Mouse (Mus musculus) heart, embryonic 16.5 days (tissue): ENCODE results near the gene Srpk2. TPM values are rescaled to one million over a fixed set of nuclear protein-coding genes. Genes with fewer than 3 reads are reported as not detected.

Experiments used
- ATAC-seq: fragments of 200-750 bp; cut with Nextera tagmentation; replicated peaks from 2 replicates; pipeline ENCODE4 v1.8.0; 2017; ENCODE audit warnings: moderate number of reproducible peaks; ENCODE audit not compliant: insufficient read depth, low FRiP score; ENCODE audit errors: extremely low read depth
- H3K27ac ChIP-seq: fragments of 300-500 bp; sonication (generic); 2 replicates; pipeline ENCODE4 v1.5.1; 2014; ENCODE audit warnings: mild to moderate bottlenecking, low read length, control low read depth, moderate library complexity
- H3K27me3 ChIP-seq: fragments of 300-500 bp; sonication (generic); 2 replicates; pipeline ENCODE4 v1.6.1; 2014; ENCODE audit warnings: low read length, mixed read lengths; ENCODE audit not compliant: control insufficient read depth, insufficient read depth
- H3K36me3 ChIP-seq: fragments of 300-500 bp; sonication (generic); 2 replicates; pipeline ENCODE4 v1.6.1; 2014; ENCODE audit not compliant: control insufficient read depth, insufficient read depth
- H3K4me1 ChIP-seq: fragments of 300-500 bp; sonication (generic); 2 replicates; pipeline ENCODE4 v1.6.1; 2014; ENCODE audit warnings: low read length, mixed read lengths; ENCODE audit not compliant: control insufficient read depth, insufficient read depth
- H3K4me2 ChIP-seq: fragments of 300-500 bp; sonication (generic); 2 replicates; pipeline ENCODE4 v1.6.1; 2014; ENCODE audit warnings: low read depth, mild to moderate bottlenecking, control low read depth, low read length
- H3K4me3 ChIP-seq: fragments of 300-500 bp; sonication (generic); 2 replicates; pipeline ENCODE4 v1.5.1; 2014; ENCODE audit warnings: mild to moderate bottlenecking, control low read depth, low read length
- H3K9ac ChIP-seq: fragments of 300-500 bp; sonication (generic); 2 replicates; pipeline ENCODE4 v1.6.1; 2014; ENCODE audit warnings: low read length, control low read depth
- H3K9me3 ChIP-seq: fragments of 300-500 bp; sonication (generic); replicated peaks from 2 replicates; pipeline ENCODE4 v1.6.1; 2016; ENCODE audit warnings: low read length; ENCODE audit not compliant: control insufficient read depth
- WGBS: fragments of 180-500 bp; shearing (Covaris S2); extraction: QIAGEN DNeasy Blood & Tissue Kit; methylation state at CpG from one replicate; pipeline ENCODE4 v1.1.7; 2014; 5-methylcytosine and 5-hydroxymethylcytosine counted together
- polyA plus RNA-seq: library from polyadenylated mRNA; unstranded; fragments of >200 nt; fragmentation: Nextera tagmentation; extraction: Ambion mirVana; gene quantifications from 2 replicates; pipeline ENCODE4 v1.2.1, GENCODE M21; 2015

Gene Srpk2
- polyA plus RNA-seq, 1 experiment from 2014 or later, result 40.1 TPM

DNA sequence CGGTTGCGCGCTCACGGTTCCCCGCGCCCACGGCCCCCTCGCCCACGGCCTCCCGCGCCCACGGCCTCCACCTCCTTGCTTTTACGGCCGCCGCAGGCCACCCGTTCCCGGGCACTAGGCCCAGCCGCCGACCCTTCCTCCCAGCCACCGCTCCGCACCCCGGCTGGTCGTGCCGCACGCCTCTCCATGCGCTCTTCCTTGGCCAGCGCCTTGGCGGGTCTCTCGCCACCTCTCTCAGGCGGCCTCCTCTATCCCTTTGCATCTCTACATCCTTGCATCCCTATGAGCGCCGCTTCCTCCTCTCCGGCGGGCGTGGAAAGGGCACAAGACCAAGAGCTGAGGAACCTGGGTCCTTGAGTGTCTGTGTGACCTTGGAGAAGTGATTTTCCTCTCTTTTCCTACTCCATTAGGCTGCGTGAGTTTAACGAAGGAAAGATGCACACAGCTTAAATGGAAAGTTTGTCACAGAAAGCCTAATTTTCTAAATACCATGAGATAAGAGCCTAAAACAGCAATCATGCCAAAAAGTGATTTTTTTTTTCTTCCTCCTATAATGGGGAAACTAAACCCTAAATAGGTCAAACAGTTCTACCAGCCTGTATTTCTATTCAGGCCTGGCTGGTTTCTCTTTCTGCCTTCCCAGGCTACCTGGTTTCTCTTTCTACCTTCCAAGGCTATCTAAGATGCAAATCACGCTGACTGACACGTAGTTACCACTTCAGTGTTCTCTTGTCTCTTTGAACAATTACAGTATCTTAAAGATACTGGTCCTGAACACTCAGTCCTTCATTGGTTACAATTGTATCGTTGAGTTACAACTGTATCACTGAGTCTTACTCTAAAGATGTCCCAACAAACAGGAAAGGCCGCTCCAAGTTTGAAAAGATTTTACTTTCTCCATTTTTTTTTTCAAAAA lies 8.0 kb downstream of the Srpk2 start:
- Histone ChIP-seq H3K9me3 (no peaks in the 10 kb centered on the region), H3K4me2 (peak overlapping the region; percentile 94), H3K4me3 (peak overlapping the region; percentile 97), H3K27me3 (no peaks in the 10 kb centered on the region), H3K9ac (peak overlapping the region; percentile 89), H3K27ac (peak overlapping the region; percentile 40), H3K4me1 (peaks cover 11% of the 10 kb centered on the region), H3K36me3 (no peaks in the 10 kb centered on the region)
- WGBS, result 9% methylated on average over 37 of the region's 41 CpGs
- peak; percentile 11; the same call in 1 of the 2 replicates for ATAC-seq

DNA sequence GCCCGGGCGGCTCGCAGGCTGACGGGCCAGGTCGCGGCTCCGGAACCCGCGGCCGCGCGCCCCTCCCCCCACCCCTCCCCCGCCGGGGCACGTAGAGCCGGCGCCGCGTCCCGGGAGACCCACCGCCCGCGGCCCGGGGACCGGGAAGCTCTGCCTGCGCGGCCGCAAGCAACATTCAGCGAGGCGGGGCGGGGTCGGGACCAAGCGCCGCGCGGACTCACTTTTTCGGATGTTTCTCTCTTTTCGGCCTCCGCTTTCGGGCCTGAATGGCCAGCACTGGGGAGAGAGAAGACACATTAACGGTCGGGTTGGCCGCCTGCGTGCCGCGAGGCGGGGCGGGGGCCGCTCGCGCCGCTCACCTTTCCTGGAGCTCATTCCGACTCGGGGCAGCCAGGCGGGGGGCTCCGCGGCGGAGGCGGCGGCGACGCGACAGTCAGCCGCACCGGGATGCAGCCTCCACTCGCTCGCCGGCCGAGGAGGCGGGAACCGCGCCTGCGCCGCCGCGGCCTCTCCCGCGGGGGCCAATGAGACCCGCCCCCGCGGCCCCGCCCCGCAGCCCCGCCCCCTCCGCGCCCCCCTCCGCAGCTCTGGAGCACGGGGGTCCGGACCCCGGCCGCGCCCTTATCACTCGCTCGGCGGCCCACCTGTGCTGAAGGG lies 8.8 kb downstream of the Srpk2 start:
- no peaks in the 10 kb centered on the region for H3K27me3 ChIP-seq
- no peaks in the 10 kb centered on the region for H3K36me3 ChIP-seq
- H3K4me1 ChIP-seq, result peaks cover 11% of the 10 kb centered on the region
- no peaks in the 10 kb centered on the region for H3K9me3 ChIP-seq
- peak overlapping the region; percentile 65 for H3K27ac ChIP-seq
- H3K4me3 ChIP-seq, result peak overlapping the region; percentile 97
- peak; percentile 88 for ATAC-seq
- peak overlapping the region; percentile 94 for H3K4me2 ChIP-seq
- under 1% methylated on average over 73 of the region's 95 CpGs for WGBS
- peak overlapping the region; percentile 89 for H3K9ac ChIP-seq

DNA sequence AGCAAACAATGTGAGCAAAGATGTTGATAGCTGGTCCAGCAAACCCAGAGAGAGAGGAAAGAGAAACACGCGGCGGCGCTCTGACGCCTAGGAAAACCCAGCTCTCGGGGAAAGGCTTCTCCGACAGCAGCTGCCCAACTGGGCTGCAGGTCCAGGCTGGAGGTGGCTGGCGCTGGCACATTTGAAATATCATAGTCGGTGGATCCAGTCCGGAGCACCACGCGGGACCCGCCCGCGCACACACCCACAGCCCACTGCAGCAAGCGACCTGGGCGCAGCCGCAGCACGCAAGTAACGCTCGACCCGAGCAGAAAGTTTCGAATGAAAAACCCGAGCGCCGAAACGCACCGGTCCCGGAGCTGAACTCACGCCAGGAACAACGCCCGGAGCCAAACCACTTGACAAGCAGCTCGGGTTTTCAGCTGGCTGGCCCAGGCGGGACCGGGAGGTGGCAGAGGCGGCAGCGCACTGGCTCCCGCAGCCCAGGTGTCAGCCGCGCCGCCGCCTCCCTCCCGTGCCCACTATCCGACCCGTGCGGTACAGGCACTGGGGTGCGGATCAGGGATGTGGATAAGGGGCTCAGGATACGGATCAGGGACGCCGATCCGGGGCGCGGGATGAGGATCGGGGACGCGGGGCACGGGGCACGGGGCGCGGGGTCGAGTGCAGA lies 9.5 kb downstream of the Srpk2 start:
- Histone ChIP-seq H3K27ac (peak overlapping the region; percentile 65), H3K4me3 (peak overlapping the region; percentile 97), H3K36me3 (no peaks in the 10 kb centered on the region), H3K4me2 (peak overlapping the region; percentile 94), H3K27me3 (no peaks in the 10 kb centered on the region), H3K4me1 (peaks cover 11% of the 10 kb centered on the region), H3K9me3 (no peaks in the 10 kb centered on the region), H3K9ac (peak overlapping the region; percentile 89)
- WGBS, result under 1% methylated on average over 57 of the region's 61 CpGs
- ATAC-seq, result peak; percentile 39

DNA sequence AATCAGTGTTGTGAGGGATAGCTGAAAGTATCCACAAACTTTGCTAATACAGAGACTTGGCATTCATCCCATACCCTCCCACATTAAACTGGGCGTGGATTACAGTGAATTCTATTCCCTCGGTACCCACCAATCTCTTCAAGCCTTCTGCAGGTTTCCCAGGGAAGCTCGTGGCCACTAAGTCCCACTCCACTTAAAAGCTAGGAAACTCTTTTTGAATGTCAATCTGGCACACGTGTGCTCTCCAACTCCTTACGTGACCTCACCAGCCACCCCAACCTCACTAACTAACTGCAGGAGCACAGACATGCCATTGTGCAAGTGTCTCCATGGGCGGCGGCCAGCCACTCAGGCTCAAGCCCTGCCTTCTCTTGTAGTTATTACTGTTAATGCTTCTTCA lies 12.3 kb downstream of the Srpk2 start:
- no peak overlapping the region for H3K9ac ChIP-seq
- peaks cover 11% of the 10 kb centered on the region for H3K4me1 ChIP-seq
- peak overlapping the region; percentile 43 for H3K4me2 ChIP-seq
- H3K27ac ChIP-seq, result peak overlapping the region; percentile 62
- H3K27me3 ChIP-seq, result no peaks in the 10 kb centered on the region
- WGBS, result 25% methylated on average over 7 of the region's 7 CpGs
- no peaks in the 10 kb centered on the region for H3K9me3 ChIP-seq
- ATAC-seq, result no peak
- H3K4me3 ChIP-seq, result peak overlapping the region; percentile 2; the same call in 1 of the 2 replicates
- no peaks in the 10 kb centered on the region for H3K36me3 ChIP-seq

DNA sequence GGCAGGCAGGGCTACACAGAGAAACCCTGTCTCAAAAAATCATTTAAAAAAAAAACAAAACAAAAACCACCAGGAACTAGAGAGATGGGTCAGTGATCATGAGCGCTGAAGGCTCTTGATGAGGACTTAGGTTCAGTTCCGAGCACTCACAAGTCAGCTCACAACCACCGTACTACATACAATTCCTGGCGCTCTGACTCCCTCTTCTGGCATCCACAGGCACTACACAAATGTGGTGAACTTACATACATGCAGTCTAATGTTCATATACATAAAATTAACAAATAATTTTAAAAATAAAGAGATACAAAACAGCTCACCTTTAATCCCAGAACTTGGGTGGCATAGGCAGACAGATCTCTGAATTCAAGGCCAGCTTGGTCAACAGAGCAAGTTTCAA lies 13.5 kb downstream of the Srpk2 start:
- Histone ChIP-seq H3K27ac (no peak overlapping the region), H3K4me1 (peaks cover 8% of the 10 kb centered on the region), H3K36me3 (no peaks in the 10 kb centered on the region), H3K9me3 (no peaks in the 10 kb centered on the region), H3K9ac (no peak overlapping the region), H3K4me2 (no peak overlapping the region), H3K4me3 (no peak overlapping the region), H3K27me3 (no peaks in the 10 kb centered on the region)
- no peak for ATAC-seq
- WGBS, result 91% methylated on average over 4 of the region's 4 CpGs

DNA sequence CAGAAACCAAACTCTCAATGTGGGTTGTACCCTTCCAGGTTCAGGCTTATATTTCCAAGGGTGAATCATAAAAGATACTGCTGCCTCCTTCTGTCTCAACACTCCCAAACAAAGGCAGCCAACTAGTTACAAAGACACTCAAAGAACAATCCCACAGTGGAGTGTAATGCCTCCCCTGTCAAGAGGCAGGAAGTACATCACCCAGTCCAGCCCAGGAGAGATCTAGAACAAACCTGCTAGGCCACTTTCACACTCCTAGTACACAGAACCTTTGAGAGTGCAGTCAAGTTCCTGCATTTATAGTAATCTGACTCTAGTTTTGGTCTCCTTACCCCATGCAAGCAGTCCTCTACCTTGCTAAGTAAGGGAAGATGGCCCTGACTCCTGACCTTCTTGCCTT lies 18.5 kb downstream of the Srpk2 start:
- no peaks in the 10 kb centered on the region for H3K27me3 ChIP-seq
- ATAC-seq, result no peak; the same call in 1 of the 2 replicates
- H3K36me3 ChIP-seq, result no peaks in the 10 kb centered on the region

DNA sequence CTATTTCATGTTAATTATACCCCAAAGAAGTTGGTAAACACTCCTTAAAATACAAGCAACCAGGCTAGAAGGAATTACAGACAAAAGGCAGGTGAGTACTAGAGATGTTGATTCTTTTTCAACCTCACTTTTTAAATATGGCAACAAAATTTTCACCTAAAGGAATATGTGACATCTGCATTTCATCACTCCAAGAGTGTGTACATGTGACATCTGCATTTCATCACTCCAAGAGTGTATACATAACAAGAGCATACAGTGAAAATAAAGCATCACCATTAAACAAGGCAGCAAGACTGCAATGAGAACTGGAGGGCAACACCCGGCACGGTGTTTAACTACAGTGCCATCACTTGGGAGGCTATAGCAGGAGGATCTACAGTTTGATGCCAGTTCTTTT lies 23.2 kb downstream of the Srpk2 start:
- no peak for ATAC-seq
- H3K9ac ChIP-seq, result no peak overlapping the region
- no peaks in the 10 kb centered on the region for H3K36me3 ChIP-seq
- H3K9me3 ChIP-seq, result no peaks in the 10 kb centered on the region
- 0 out of 2 replicates have a peak, but pooled peaks cover 2% of the 10 kb centered on the region for H3K4me1 ChIP-seq
- 62% methylated on average over 2 of the region's 2 CpGs for WGBS
- H3K4me2 ChIP-seq, result no peak overlapping the region
- no peak overlapping the region for H3K4me3 ChIP-seq
- no peaks in the 10 kb centered on the region for H3K27me3 ChIP-seq
- H3K27ac ChIP-seq, result no peak overlapping the region

More for the DNA sequence above, 18.5 kb downstream of the Srpk2 start:
- no peak overlapping the region for H3K27ac ChIP-seq
- H3K4me3 ChIP-seq, result no peak overlapping the region
- H3K9ac ChIP-seq, result no peak overlapping the region
- no peaks in the 10 kb centered on the region for H3K9me3 ChIP-seq
- H3K4me2 ChIP-seq, result no peak overlapping the region
- no peaks in the 10 kb centered on the region for H3K4me1 ChIP-seq

DNA sequence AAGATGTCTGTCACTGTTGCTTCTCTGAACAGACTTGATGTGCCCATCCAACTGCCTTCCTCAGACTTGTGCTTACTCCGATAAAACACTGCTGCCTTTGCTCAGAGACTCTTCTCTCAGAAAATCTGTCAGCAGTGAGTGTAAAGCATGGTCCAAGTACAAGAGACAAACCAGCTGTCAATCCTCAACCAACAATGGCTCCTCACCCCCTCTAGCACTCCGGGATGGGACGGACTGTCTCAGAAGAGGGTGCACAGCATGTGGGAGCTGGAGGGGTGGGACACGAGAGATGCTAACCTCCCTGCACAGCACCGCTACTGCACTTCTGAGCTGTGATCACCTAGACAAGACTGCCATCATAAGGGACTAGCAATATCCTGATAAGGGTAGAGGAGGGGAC lies 26.4 kb downstream of the Srpk2 start:
- ATAC-seq, result no peak
- H3K9ac ChIP-seq, result no peak overlapping the region
- H3K4me2 ChIP-seq, result no peak overlapping the region
- no peaks in the 10 kb centered on the region for H3K27me3 ChIP-seq
- 71% methylated on average over 5 of the region's 5 CpGs for WGBS
- H3K36me3 ChIP-seq, result no peaks in the 10 kb centered on the region
- no peak overlapping the region for H3K4me3 ChIP-seq
- no peak overlapping the region for H3K27ac ChIP-seq
- no peaks in the 10 kb centered on the region for H3K9me3 ChIP-seq
- H3K4me1 ChIP-seq, result 0 out of 2 replicates have a peak, but pooled peaks cover 2% of the 10 kb centered on the region
